Comparison of ENCODE assay signal across 9 mouse cellular contexts in the genomic region with DNA sequence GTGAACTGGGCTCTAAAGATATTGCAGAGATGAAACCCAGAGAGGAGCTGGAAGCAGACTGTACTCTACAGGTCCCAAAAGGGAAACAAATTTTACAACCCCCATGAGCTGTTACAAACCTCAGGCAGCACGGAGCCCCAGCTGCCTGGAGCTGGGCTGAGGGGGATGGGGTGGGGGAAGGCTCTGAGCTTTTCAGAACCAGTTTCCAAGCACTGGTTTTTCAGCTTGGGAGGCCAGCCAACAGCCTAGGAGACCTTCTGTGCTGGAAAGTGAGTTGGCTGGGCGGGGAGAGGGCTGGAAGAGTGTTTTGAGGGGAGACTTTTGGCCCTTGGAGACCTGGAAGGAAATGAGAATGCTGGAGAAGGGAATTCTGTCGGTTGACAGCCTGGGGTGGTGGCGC. TPM values are rescaled to one million over a fixed set of nuclear protein-coding genes. Genes with fewer than 3 reads are reported as not detected.
DNase-seq lines count a peak whose midpoint lies in the region; ATAC-seq and TF ChIP-seq lines count a peak whose summit lies in the region.
"Had no signal": no experiment of that assay in that cellular context is flagged by ENCODE, and none has a peak within 500 bp of the region (broad histone marks: within the 10 kb centered on the region; RNA-seq: fewer than 3 reads in every experiment).

No protein-coding gene starts in this region.

- no peaks in the 10 kb centered on the region for H3K9me3 ChIP-seq in hindbrain, postnatal 0 days (ENCODE audit: low read length)
- no peaks in the 10 kb centered on the region for H3K9me3 ChIP-seq in hindbrain, embryonic 13.5 days
- H3K9me3 ChIP-seq in stomach, embryonic 16.5 days (replicated peaks; ENCODE audit: control insufficient read depth, low read length), result no peaks in the 10 kb centered on the region
- no peaks in the 10 kb centered on the region for H3K9me3 ChIP-seq in stomach, postnatal 0 days (ENCODE audit: control insufficient read depth, low read length)
- no peaks in the 10 kb centered on the region for H3K9me3 ChIP-seq in liver, embryonic 11.5 days (ENCODE audit: control insufficient read depth, low read length)
- H3K9me3 ChIP-seq: liver, embryonic 13.5 days had no signal

- TF ChIP-seq CTCF in hindbrain, postnatal 0 days (IDR thresholded peaks at IDR 0.05; ENCODE audit: low read depth), result no peak
- TF ChIP-seq CTCF in stomach, postnatal 0 days (IDR thresholded peaks at IDR 0.05; ENCODE audit: low read depth), result no peak

- H3K4me3 ChIP-seq in hindbrain, postnatal 0 days (ENCODE audit: low read length), result no peak overlapping the region
- H3K4me3 ChIP-seq in hindbrain, embryonic 13.5 days, result no peak overlapping the region
- no peak overlapping the region for H3K4me3 ChIP-seq in stomach, embryonic 16.5 days (replicated peaks; ENCODE audit: low read length)
- H3K4me3 ChIP-seq in stomach, postnatal 0 days (ENCODE audit: low read depth, low read length), result no peak overlapping the region
- no peak overlapping the region for H3K4me3 ChIP-seq in liver, embryonic 11.5 days (ENCODE audit: low read depth, low read length)
- H3K4me3 ChIP-seq: liver, embryonic 13.5 days had no signal

- no peaks in the 10 kb centered on the region for H3K4me1 ChIP-seq in hindbrain, postnatal 0 days (ENCODE audit: insufficient read depth, low read length)
- H3K4me1 ChIP-seq in hindbrain, embryonic 13.5 days (replicated peaks), result no peaks in the 10 kb centered on the region
- H3K4me1 ChIP-seq in stomach, embryonic 16.5 days (ENCODE audit: control insufficient read depth, insufficient read depth, low read length), result 0 out of 2 replicates have a peak, but pooled peaks cover 4% of the 10 kb centered on the region
- H3K4me1 ChIP-seq in stomach, postnatal 0 days (replicated peaks; ENCODE audit: control insufficient read depth, insufficient read depth), result no peaks in the 10 kb centered on the region
- no peaks in the 10 kb centered on the region for H3K4me1 ChIP-seq in liver, embryonic 11.5 days (replicated peaks; ENCODE audit: control insufficient read depth, insufficient read depth, low read length)
- H3K4me1 ChIP-seq: liver, embryonic 13.5 days had no signal

- no peak overlapping the region for H3K27ac ChIP-seq in hindbrain, postnatal 0 days
- no peak overlapping the region for H3K27ac ChIP-seq in hindbrain, embryonic 13.5 days
- no peak overlapping the region for H3K27ac ChIP-seq in stomach, embryonic 16.5 days (ENCODE audit: low read length)
- H3K27ac ChIP-seq in stomach, postnatal 0 days (replicated peaks), result no peak overlapping the region
- H3K27ac ChIP-seq in liver, embryonic 11.5 days (ENCODE audit: low read depth, low read length), result no peak overlapping the region
- H3K27ac ChIP-seq: liver, embryonic 13.5 days had no signal

- no peaks in the 10 kb centered on the region; the same call in 1 of the 2 replicates for H3K27me3 ChIP-seq in hindbrain, postnatal 0 days (ENCODE audit: insufficient read depth, low read length)
- peaks cover 1% of the 10 kb centered on the region; the same call in 1 of the 2 replicates for H3K27me3 ChIP-seq in hindbrain, embryonic 13.5 days
- no peaks in the 10 kb centered on the region for H3K27me3 ChIP-seq in stomach, embryonic 16.5 days (ENCODE audit: control insufficient read depth, insufficient read depth, low read length)
- H3K27me3 ChIP-seq in stomach, postnatal 0 days (ENCODE audit: control insufficient read depth, insufficient read depth, low read length), result no peaks in the 10 kb centered on the region
- H3K27me3 ChIP-seq in liver, embryonic 11.5 days (replicated peaks; ENCODE audit: control insufficient read depth, insufficient read depth, low read length), result peaks cover 4% of the 10 kb centered on the region; the same call in 1 of the 2 replicates

- no peaks in the 10 kb centered on the region for H3K36me3 ChIP-seq in hindbrain, postnatal 0 days (ENCODE audit: insufficient read depth, low read length)
- H3K36me3 ChIP-seq in hindbrain, embryonic 13.5 days, result no peaks in the 10 kb centered on the region
- H3K36me3 ChIP-seq in stomach, embryonic 16.5 days (ENCODE audit: control insufficient read depth, insufficient read depth, low read length), result no peaks in the 10 kb centered on the region
- no peaks in the 10 kb centered on the region for H3K36me3 ChIP-seq in stomach, postnatal 0 days (ENCODE audit: control insufficient read depth, insufficient read depth, low read length)
- no peaks in the 10 kb centered on the region for H3K36me3 ChIP-seq in liver, embryonic 11.5 days (ENCODE audit: control insufficient read depth, insufficient read depth, low read length)
- H3K36me3 ChIP-seq: liver, embryonic 13.5 days had no signal

- DNase-seq in hindbrain, postnatal 0 days (ENCODE audit: low spot score), result peak; percentile 32
- DNase-seq in stomach, postnatal 0 days (ENCODE audit: low spot score), result no peak
- DNase-seq in layer of hippocampus, adult 18-20 months (ENCODE audit: low spot score in 2 of 2), result peak; percentile 54 to 70
- DNase-seq in ovary, postnatal 10 days (ENCODE audit: low spot score), result no peak
- DNase-seq in urinary bladder, postnatal 25 days (ENCODE audit: low spot score), result no peak
- DNase-seq in liver, embryonic 11.5 days (ENCODE audit: low spot score), result no peak
- DNase-seq: liver, embryonic 13.5 days had no signal

- no peak overlapping the region for H3K4me2 ChIP-seq in hindbrain, postnatal 0 days (ENCODE audit: low read depth, low read length)
- no peak overlapping the region for H3K4me2 ChIP-seq in hindbrain, embryonic 13.5 days
- no peak overlapping the region for H3K4me2 ChIP-seq in stomach, embryonic 16.5 days (ENCODE audit: low read depth, low read length)
- H3K4me2 ChIP-seq in stomach, postnatal 0 days (replicated peaks; ENCODE audit: low read depth), result no peak overlapping the region
- no peak overlapping the region for H3K4me2 ChIP-seq in liver, embryonic 11.5 days
- H3K4me2 ChIP-seq: liver, embryonic 13.5 days had no signal

- no peak for ATAC-seq in hindbrain, postnatal 0 days
- no peak for ATAC-seq in hindbrain, embryonic 13.5 days (ENCODE audit: low FRiP score)
- ATAC-seq in stomach, embryonic 16.5 days (ENCODE audit: insufficient read depth, low FRiP score), result 0 out of 2 replicates have a peak, but pooled peaks have one; percentile 37
- no peak for ATAC-seq in stomach, postnatal 0 days (ENCODE audit: low FRiP score, low TSS enrichment)
- no peak for ATAC-seq in liver, embryonic 11.5 days (replicated peaks; ENCODE audit: low FRiP score)

- no peak overlapping the region for H3K9ac ChIP-seq in hindbrain, postnatal 0 days (replicated peaks; ENCODE audit: low read length)
- H3K9ac ChIP-seq in hindbrain, embryonic 13.5 days, result no peak overlapping the region
- H3K9ac ChIP-seq in stomach, embryonic 16.5 days (ENCODE audit: low read length), result 0 out of 2 replicates have a peak overlapping the region, but pooled peaks have one; percentile 39
- no peak overlapping the region for H3K9ac ChIP-seq in stomach, postnatal 0 days (ENCODE audit: low read length)
- no peak overlapping the region for H3K9ac ChIP-seq in liver, embryonic 11.5 days (ENCODE audit: low read depth, low read length)
- H3K9ac ChIP-seq: liver, embryonic 13.5 days had no signal

- no peak for TF ChIP-seq EP300 in stomach, postnatal 0 days (optimal IDR thresholded peaks at IDR 0.05)

- WGBS in hindbrain, postnatal 0 days, result 42% methylated on average over 4 of the region's 4 CpGs
- WGBS in hindbrain, embryonic 13.5 days, result 68% methylated on average over 4 of the region's 4 CpGs
- WGBS in stomach, embryonic 16.5 days, result 43% methylated on average over 4 of the region's 4 CpGs
- WGBS in stomach, postnatal 0 days, result 41% methylated on average over 4 of the region's 4 CpGs
- WGBS in liver, embryonic 11.5 days, result 53% methylated on average over 4 of the region's 4 CpGs

RNA-seq across cellular contexts. Expression of a gene that starts 10.8 kb away (rescaled TPM):
- 62.1 and 83.5 TPM in 2 replicates for total RNA-seq in hindbrain, postnatal 0 days (2014; rRNA removed)
- polyA plus RNA-seq in hindbrain, postnatal 0 days (2015; fragmentation: Nextera tagmentation; extraction: Ambion mirVana), result 82.2 and 85.3 TPM in 2 replicates
- polyA plus RNA-seq in hindbrain, embryonic 13.5 days (2015; fragmentation: Nextera tagmentation; extraction: Ambion mirVana), result 82.2 and 85.1 TPM in 2 replicates
- 46.4 and 48.1 TPM in 2 replicates for polyA plus RNA-seq in stomach, embryonic 16.5 days (2015; fragmentation: Nextera tagmentation; extraction: Ambion mirVana)
- polyA plus RNA-seq in stomach, postnatal 0 days (2015; fragmentation: Nextera tagmentation; extraction: Ambion mirVana), result 37.9 and 39.9 TPM in 2 replicates
- 10 to 100 TPM; 33.2 to 34.6 TPM for total RNA-seq in layer of hippocampus, adult 18-20 months (2021)
- 61.4 and 70.6 TPM in 2 replicates for polyA plus RNA-seq in liver, embryonic 11.5 days (2014; fragmentation: Nextera tagmentation; extraction: Ambion mirVana)

RNA-seq across cellular contexts. Expression of a gene that starts 14.7 kb away (rescaled TPM):
- 0.43 and 1.6 TPM in 2 replicates for total RNA-seq in hindbrain, postnatal 0 days (2014; rRNA removed)
- 0.15 and 0.25 TPM in 2 replicates for polyA plus RNA-seq in hindbrain, postnatal 0 days (2015; fragmentation: Nextera tagmentation; extraction: Ambion mirVana)
- 0.06 and 0.08 TPM in 2 replicates for polyA plus RNA-seq in hindbrain, embryonic 13.5 days (2015; fragmentation: Nextera tagmentation; extraction: Ambion mirVana)
- polyA plus RNA-seq in stomach, embryonic 16.5 days (2015; fragmentation: Nextera tagmentation; extraction: Ambion mirVana), result 0.99 TPM in 2 replicates
- 0.79 and 0.96 TPM in 2 replicates for polyA plus RNA-seq in stomach, postnatal 0 days (2015; fragmentation: Nextera tagmentation; extraction: Ambion mirVana)
- under 1 TPM; 0.15 to 0.33 TPM for total RNA-seq in layer of hippocampus, adult 18-20 months (2021)
- 0.39 and 0.49 TPM in 2 replicates for polyA plus RNA-seq in liver, embryonic 11.5 days (2014; fragmentation: Nextera tagmentation; extraction: Ambion mirVana)

RNA-seq across cellular contexts. Expression of a gene that starts 26.8 kb away (rescaled TPM):
- 20.3 and 21.4 TPM in 2 replicates for total RNA-seq in hindbrain, postnatal 0 days (2014; rRNA removed)
- polyA plus RNA-seq in hindbrain, postnatal 0 days (2015; fragmentation: Nextera tagmentation; extraction: Ambion mirVana), result 15.1 and 16.2 TPM in 2 replicates
- 17.9 and 19.5 TPM in 2 replicates for polyA plus RNA-seq in hindbrain, embryonic 13.5 days (2015; fragmentation: Nextera tagmentation; extraction: Ambion mirVana)
- 7.7 and 9.0 TPM in 2 replicates for polyA plus RNA-seq in stomach, embryonic 16.5 days (2015; fragmentation: Nextera tagmentation; extraction: Ambion mirVana)
- 5.2 and 6.0 TPM in 2 replicates for polyA plus RNA-seq in stomach, postnatal 0 days (2015; fragmentation: Nextera tagmentation; extraction: Ambion mirVana)
- 10 to 100 TPM; 64.1 to 65.4 TPM for total RNA-seq in layer of hippocampus, adult 18-20 months (2021)
- polyA plus RNA-seq in liver, embryonic 11.5 days (2014; fragmentation: Nextera tagmentation; extraction: Ambion mirVana), result 7.0 and 9.0 TPM in 2 replicates

RNA-seq across cellular contexts. Expression of a gene that starts 41.5 kb away (rescaled TPM):
- not detected in 2 replicates for total RNA-seq in hindbrain, postnatal 0 days (2014; rRNA removed)
- not detected in 2 replicates for polyA plus RNA-seq in hindbrain, postnatal 0 days (2015; fragmentation: Nextera tagmentation; extraction: Ambion mirVana)
- polyA plus RNA-seq in hindbrain, embryonic 13.5 days (2015; fragmentation: Nextera tagmentation; extraction: Ambion mirVana), result not detected in 2 replicates
- polyA plus RNA-seq in stomach, embryonic 16.5 days (2015; fragmentation: Nextera tagmentation; extraction: Ambion mirVana), result not detected in 2 replicates
- not detected in 2 replicates for polyA plus RNA-seq in stomach, postnatal 0 days (2015; fragmentation: Nextera tagmentation; extraction: Ambion mirVana)
- not detected for total RNA-seq in layer of hippocampus, adult 18-20 months (2021)
- 4.6 and 7.8 TPM in 2 replicates for polyA plus RNA-seq in liver, embryonic 11.5 days (2014; fragmentation: Nextera tagmentation; extraction: Ambion mirVana)

RNA-seq across cellular contexts. Expression of a gene that starts 41.8 kb away (rescaled TPM):
- 1,135 and 1,251 TPM in 2 replicates for total RNA-seq in hindbrain, postnatal 0 days (2014; rRNA removed)
- polyA plus RNA-seq in hindbrain, postnatal 0 days (2015; fragmentation: Nextera tagmentation; extraction: Ambion mirVana), result 570 and 592 TPM in 2 replicates
- polyA plus RNA-seq in hindbrain, embryonic 13.5 days (2015; fragmentation: Nextera tagmentation; extraction: Ambion mirVana), result 529 and 536 TPM in 2 replicates
- polyA plus RNA-seq in stomach, embryonic 16.5 days (2015; fragmentation: Nextera tagmentation; extraction: Ambion mirVana), result 257 and 284 TPM in 2 replicates
- polyA plus RNA-seq in stomach, postnatal 0 days (2015; fragmentation: Nextera tagmentation; extraction: Ambion mirVana), result 345 and 374 TPM in 2 replicates
- total RNA-seq in layer of hippocampus, adult 18-20 months (2021), result 100 to 1,000 TPM; 573 to 580 TPM
- polyA plus RNA-seq in liver, embryonic 11.5 days (2014; fragmentation: Nextera tagmentation; extraction: Ambion mirVana), result 306 and 319 TPM in 2 replicates

Comparison
In these comparisons a context has a peak if more than half of its experiments do, and no peak if none do; other contexts are left out.
1. DNase-seq: peak in hindbrain, postnatal 0 days (single experiment) and layer of hippocampus, adult 18-20 months (2 of 2); none in stomach, postnatal 0 days (single experiment), ovary, postnatal 10 days (single experiment), urinary bladder, postnatal 25 days (single experiment) and liver, embryonic 11.5 days (single experiment).